Mouse (Mus musculus) induced T-regulatory cell, adult 2 months (primary cell): ENCODE measurements around the gene Iqsec2.

Source experiments
- DNase-seq: peaks from one replicate; pipeline ENCODE4 v3.0.0-alpha.2; 2012; ENCODE audit warnings: low read depth

Iqsec2 gene

DNA sequence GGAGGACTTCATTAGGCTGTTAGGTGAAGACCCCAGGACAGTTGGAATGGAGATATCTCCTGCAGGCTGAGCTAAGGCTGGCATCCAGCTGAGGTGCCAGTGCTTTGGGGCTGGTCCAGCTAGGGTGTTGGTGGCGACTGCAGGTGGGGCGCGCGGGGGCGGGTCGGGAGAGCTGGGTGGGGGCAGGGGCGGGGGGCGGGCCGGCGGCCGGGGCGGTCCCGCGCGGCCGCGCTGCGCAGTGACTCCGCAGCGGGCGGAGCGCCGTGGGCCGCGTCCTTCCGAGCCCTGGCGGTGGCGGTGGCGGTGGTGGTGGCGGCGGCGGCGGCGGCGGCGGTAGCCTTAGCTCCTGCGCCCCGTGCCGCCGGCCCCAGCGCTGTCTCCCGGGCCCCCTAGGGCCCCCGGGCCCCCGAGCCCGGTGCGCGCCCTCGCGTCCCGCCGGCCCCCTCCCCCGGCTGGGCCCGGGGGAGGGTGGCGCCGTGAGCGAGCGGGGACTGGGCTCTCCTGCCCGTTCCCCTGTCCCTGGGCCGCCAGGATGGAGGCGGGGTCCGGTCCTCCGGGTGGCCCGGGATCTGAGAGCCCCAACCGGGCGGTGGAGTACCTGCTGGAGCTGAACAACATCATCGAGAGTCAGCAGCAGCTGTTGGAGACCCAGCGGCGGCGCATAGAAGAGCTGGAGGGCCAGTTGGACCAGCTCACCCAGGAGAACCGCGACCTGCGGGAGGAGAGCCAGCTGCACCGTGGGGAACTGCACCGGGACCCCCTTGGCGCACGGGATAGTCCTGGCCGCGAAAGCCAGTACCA, at the start of gene Iqsec2:
TSS of gene Iqsec2 (plus strand) at position 328 of the 801 bp plus-strand sequence.
- DNase-seq = peak; percentile 6

DNA sequence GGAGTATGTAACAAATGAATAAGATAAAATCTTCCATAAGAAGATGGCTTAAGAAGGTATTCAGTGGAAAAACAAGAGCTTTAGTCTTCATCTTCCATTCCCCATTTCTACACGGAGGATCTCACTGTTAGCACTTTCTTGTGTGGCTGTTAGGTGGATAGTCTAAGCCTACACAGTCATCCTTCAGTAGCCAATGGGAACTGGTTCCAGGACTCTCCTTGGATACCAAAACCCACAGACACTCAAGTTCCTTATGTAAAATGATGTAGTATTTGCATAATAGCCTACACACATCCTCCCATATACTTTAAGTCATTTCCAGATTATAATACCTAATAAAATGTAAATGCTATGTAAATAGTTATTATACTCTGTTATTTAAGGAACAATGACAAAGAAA, 46.5 kb upstream of the Iqsec2 start:
- no peak for DNase-seq

DNA sequence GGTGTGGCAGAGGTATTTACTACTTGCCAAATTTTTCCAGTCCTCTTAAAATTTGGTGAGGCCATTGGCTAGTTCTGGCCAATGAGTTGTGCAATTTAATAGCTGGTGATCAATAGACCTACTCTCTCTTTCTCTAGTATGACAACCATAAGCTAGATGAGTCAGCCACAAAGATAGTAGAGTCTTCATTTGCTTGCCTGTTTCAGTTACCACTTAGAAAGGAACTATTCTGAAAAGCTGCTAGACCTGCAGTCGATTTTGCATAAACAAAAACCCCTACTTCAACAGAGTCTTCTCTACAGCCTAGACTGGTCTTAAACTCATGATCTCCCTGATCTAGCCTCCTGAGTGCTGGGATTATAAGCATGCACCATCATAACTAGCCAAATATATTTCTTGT, 22.4 kb upstream of the Iqsec2 start:
- no peak for DNase-seq

DNA sequence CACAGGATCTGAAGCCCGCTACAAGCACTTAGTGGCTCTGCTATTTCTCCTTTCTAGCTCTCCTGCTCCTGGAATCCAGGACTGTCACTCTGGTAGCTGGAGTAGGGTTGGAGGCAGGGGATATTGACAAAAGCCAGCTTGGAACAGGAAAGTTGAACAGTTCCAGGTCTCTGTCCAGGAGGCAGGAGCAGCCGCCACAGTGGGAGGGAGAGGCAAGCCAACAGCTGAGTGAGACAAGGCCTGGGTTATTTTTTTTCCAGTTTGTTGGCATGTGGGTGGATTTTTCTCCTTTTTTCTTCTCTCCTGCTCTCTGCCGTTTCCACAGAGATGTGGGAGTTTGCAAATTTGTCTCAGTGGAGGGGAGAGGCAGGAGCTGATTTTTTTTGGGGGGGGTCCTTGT, 13.3 kb upstream of the Iqsec2 start:
- DNase-seq = no peak

DNA sequence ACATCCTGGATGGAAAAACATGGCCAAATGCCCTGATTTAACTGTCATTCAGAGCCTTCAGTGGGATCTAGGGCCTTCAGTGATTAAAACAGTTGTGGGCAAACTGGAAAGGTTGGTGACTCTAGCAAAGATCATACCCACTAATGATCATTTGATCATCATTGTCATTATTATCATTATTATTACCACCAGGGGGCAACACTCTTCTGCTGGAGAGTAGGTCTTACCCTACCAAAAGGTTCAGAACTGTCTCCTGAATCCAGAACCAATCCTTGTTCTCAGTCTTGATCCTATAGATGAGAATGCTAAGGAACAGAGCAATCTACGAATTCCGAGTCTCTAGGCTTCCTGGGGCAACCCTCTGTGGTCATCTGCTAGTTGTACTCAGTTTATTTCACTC, 12.0 kb upstream of the Iqsec2 start:
- no peak for DNase-seq

DNA sequence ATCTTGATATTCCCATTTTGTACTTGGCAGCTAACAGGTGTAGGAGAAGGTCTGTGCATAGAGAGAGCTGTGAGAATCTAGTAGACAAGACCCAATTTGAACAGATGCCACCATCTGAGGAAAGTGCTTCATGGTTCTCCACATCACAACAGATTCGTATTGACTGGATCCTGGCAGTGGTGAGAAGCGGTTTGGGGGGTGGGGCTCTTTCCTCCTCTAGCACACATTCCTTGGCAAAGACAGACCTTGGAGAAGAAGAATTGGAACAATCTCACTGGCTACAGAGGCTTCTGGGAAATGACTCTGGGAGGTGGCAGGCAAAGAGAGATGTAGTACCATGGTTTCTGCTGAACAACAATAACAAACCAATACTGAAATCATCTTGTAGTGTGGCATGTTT, 8.9 kb upstream of the Iqsec2 start:
- no peak for DNase-seq

DNA sequence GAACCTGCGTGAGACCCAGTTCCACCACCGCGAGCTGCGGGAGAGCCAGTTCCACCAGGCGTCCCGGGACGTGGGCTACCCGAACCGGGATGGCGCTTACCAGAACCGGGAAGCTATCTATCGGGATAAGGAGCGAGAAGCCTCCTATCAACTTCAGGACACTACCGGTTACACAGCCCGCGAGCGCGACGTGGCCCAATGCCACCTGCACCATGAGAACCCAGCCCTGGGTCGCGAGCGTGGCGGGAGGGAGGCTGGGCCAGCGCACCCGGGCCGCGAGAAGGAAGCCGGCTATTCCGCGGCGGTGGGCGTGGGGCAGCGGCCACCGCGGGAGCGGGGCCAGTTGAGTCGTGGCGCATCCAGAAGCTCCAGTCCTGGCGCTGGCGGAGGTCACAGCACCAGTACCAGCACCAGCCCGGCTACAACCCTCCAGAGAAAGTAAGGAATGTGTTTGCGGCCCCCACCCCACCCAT, 710 bp downstream of the Iqsec2 start:
- DNase-seq = peak; percentile 6

DNA sequence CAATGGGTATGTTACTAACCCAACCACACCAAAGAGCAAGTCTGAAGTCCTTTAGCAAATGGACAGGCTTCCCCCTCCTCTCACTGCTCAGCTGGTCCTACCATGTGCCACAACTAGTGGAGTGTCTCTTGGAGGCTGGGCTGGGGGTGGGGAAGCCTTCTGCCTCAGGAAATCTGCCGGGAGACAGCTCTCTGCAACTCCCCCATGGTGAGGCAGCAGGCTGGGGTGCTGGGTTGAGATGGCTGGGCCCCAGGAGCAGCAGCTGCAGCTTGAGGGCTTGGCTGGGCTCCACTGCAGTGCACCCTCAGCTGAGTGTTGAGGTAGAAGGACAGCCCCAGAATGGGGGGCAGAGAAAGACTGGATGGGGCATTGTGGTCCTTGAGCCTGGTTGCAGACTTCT, 2.1 kb downstream of the Iqsec2 start:
- DNase-seq = no peak

DNA sequence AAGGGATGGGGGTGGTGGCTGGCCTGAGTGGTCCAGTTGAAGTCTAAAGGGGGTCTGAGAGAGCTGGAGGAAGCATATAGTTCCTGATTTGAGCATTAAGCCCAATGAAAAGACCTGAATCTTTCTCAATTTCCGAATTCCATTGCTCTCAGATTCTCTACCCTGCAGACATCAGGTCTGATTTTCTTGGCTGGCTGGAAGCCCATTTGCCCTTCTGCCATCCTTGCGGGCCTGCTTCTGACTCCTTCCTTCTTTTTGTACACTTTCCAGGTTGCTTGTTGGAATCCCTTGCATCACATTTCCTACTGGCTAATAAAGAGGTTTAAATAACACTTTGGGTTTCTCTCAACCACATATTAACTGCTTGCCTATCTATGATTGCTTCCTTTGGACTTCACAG, 2.6 kb downstream of the Iqsec2 start:
- DNase-seq = no peak

DNA sequence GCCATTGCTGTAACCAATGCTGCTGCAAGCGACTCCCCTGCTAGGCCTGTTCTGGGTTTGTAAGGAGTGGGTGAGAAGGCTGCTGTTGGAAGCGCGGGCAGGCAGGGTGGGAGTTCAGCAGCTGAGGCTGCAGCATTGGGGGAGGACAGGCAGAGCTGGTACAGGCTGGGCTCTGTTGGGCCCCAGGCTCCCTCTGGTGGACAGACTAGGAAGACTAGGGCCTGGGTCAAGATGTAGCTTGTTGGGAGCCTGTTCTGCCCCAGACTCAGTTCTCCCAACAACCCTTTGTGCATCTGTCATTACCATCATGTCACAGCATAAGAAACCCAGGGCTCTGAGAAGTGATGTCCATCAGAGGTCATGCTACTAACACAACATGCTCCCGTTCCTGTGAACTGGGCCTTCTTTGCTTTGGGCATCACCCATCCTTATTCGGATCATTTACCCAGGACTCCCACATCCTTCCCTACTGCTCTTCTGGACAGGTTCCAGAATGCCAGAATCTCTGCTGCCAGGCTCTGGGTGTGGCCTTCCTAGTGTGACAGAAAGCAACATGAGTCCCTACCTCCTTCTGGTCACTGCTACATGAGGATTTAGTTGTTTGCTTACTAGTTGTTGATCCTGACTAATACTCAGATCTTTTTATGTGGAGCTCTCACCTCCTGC, 3.5 kb downstream of the Iqsec2 start:
- peak; percentile 47 for DNase-seq

DNA sequence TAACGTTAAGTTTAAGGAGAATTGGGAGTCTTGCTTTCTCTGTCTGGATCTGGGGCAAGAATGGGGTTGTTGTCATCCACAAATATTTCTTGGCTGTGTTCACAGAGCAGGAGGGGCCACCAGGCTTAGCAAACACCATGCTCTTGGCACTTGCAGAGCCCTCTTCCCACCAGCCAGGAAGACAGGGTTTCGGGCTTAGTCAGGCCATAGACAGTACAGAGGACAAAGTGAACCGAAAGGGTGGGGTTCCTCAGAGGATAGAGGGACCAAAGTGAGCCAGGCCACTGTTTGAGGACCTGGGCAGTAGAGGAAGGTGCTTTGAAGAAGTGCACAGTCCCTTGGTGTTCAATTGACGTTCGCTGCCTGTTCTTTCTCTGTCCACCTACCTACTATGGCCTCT, 4.6 kb downstream of the Iqsec2 start:
- no peak for DNase-seq

DNA sequence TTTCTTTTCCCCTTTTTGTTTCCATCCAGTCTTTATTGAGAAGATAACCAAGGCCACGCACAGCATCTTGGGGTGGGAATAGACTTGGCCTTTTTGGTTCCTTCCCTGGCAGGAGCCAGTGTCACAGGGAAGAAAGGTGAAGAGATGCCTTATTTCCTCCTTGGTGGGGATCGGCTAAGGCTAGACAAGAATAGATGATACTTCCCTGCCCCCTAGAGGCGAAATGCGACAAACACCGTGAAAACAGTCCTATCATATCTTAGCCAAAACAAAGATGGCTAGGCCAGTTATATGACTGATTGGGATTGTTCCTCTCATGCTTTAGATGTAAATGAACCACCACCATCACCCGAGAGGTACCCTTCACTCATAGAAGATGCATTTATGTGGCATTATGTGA, 7.6 kb downstream of the Iqsec2 start:
- peak; percentile 61 for DNase-seq

DNA sequence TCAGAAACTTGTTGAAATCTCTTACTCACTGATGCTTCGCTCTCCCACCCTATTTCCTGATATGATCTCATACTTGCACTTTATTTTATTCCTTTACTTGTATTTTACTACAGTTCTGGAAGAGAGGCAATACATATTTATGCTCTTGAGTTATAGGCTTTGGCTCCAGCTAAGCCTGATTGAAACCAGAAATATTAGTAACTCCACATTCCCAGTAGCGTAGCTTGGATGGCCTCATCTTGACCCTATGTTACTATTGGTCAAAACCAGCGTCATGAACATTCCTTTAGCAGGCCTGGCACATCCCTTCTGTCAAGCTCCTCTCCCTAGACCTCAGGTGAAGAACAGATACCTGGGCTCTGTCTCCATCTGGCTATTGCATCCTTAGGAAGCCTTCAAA, 14.2 kb downstream of the Iqsec2 start:
- DNase-seq = no peak

DNA sequence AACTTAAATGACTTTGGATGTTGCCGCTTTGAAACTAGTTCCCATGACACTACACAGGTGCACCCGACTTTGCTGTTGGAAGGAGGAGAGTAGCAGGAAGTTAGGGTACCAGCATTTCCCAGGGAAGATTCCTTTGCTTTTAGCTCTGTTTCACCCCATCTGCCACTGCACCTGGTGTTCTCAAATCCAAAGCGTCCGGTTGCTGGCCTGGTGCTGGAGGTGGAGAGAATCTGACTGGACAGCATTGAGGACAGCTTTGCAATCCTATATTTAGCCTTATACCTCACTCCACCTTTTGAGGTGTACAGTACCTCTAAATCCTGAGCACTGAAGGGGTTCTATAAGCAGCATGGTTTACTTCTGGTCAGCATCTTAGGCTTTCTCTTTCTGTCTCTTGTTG, 17.3 kb downstream of the Iqsec2 start:
- no peak for DNase-seq

DNA sequence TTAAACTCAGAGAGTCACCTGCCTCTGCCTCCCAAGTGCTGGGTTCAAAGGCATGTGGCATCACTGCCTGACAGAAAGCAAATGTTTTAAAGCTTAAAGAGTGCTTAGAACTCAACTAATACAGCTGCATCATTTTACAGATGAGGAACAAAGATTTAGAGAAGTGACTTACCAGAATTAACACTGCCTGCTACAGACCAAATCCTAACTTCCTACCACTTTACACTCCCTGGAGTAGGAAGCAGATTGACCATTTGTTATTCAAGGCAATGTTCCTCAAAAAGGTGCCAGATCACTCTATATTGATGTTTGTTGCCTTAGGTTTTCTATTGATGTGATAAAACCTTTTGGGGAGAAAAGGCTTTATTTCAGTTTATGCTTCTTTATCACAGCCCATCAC, 20.0 kb downstream of the Iqsec2 start:
- no peak for DNase-seq

DNA sequence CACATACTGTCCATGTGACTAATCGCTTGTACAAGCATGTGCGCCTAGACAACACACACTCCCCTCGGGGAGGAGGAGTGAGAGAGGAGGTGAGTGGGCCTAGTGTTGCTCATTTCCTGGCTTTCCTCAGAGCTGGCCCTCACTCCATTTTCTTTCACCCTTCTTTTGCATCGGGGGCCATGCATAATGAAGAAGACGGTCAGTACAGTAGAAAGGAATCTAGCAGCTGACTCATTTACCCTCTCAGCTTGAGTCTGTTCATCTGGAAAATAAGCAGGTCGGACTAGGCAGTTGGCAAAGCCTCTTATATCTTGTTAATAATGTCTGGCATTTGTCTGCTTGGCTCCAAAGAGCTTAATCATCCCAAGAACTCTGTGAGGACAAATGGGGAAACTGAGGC, 22.1 kb downstream of the Iqsec2 start:
- DNase-seq = no peak

DNA sequence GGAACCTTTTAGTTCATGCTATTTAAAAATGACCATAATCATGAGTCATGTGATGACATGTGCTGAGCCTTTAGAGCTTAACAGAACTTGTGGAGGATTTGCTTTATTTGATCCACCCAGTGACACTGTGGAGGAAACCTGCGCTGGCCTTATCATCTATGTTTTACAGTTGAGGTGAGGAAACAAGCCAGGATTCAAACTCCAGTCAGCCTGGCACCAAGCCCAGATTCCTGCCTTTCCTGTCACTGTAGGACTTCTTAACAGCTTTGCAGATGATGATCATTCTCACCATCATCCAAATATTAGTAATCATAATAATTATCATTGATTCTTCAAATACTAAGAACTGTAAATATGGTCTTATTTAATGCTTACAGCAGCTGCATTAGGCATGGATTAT, 24.5 kb downstream of the Iqsec2 start:
- no peak for DNase-seq

DNA sequence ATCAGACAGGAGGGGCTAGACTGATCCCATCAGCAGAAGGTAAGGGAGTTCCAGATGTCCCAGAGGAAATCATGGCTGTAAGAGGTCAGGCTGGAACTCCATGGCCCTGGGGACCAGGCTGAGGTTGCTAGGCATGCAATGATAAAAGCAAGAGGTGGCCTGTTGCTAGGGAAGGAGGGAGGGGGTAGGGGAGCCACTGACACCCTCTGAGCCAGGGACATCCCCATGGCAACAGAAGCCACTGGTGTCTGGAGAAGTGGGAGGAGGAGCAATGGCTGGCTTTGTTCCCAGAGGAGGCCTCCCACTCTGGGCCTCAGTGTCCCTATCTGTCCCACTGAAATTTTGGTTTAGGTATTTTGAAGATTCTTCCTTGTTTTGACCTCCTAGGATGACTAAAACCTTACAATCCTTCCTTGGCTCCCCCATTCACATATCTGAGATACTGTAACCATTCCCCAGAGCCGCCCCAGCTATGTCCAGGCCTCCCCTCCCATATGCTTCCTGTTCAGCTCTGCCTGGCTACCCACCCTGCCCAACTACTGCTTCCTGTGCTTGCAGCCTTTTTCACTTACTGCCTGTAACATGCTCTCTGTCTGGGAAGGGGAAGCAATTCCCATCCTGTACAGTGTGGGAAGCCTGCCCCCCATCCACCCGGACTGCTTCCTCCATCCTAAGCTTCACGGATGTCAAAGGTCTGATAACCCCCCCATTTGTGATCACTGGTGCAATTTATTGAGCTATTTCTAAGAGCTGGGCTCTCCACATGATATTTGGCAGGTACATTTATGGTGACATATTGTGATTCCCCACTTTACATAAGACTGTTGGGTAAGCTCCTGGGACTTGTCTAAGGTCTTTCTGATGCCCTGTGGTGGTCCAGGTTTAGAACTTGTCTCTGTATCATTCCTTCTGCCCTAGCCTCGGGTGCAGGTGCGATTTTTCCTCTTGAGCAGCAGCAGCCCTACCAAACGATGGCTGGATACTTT, 27.3 kb downstream of the Iqsec2 start:
- no peak for DNase-seq

DNA sequence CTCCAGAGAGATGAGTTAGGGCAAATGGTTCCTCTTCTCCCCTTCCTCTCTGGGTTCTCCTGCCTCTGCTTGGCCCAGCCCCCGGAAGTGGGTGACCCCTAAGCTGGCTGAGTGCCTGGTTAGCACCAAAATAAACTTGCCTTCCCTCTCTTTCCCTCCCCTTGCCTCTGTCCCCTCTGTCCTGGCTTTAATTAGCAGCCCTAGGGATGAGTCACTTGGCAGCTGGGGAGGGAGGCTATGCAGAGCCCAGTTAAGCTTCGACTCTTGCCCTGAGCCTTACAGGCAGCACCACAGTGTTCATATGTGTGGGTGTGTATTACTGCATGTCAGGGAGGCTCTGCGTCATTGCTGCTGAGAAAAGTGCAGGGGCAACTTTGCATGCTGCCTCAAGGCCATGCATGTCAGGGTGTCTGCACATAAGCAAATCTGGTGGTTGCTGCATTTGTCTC, 28.4 kb downstream of the Iqsec2 start:
- DNase-seq = no peak

DNA sequence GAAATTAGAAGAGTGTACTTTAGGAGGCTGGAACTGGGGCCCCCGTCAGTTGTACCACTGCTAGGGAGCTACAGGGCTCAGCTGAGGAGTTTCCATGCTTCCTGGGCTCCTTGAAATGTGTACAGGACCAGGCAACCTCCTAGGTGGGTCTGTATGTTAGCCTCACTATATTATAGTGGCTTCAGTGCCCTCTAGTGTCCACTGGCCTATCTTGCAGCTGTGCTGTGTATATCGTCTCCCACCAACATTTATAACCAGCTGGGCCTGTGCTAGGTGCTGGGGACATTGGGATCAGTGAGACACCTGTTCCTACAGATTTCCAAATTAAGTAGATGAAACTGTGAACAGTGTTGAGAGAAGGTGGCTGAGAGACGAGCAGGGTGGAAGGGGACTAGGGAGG, 31.2 kb downstream of the Iqsec2 start:
- peak; percentile 12 for DNase-seq

DNA sequence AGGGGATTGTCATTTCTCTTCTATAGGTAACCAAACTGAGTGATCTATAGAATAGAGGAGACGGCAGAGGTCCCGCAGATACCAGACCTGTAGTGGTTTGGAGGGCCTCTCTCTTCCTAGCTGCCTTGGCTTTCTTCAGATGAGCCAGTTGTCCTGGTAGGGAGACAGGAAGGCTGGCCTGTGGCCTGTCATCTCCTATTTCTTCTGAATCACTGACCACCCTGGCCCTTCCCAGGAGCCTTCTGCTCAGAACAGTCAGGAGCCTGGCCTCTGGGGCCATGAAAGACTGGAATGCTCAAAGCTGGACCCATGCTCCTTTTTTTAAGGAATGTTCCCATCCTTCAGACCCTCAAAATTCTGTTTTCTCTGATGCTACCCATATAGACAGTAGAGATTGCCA, 33.8 kb downstream of the Iqsec2 start:
- DNase-seq = no peak

DNA sequence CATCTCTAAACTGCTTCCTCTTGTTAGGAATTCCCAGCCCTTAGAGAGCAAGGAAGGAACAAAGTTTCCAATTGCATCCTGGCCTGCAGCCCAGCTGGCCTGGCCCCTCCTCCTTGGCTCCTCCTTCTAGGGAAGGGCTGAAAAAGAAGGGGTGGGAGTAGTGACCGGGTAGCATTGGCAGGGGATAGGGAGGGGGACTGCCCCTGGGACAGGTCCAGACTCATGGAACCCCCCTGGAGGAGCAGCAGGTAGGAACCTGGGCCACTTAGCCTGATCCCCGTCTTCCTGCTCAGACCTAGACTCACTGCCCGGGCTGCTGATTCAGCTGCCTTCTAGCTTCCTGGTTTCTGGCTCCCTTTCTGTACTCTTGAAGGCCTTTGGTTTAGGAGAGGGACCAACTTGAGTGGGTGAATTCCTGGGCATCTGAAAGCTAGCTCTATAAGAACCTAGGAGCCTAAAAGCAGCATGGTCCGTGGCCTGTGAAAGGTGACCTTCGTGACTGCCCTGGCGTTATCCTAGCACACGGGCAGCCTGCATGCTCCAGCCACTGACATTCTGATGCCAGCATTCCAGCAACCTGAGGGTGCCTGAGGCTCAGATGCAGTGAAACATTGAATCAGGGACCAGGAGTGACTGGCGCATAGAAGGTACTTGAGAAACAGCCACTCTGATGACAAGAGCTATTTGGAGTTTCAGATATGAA, 34.9 kb downstream of the Iqsec2 start:
- no peak for DNase-seq
